Mouse (Mus musculus): ENCODE measurements around the gene Bub1b. TPM values are rescaled to one million over a fixed set of nuclear protein-coding genes. Genes with fewer than 3 reads are reported as not detected.

The Bub1b gene
- polyA plus RNA-seq, 1 experiment from 2014 or later, result 60.6 TPM

DNA sequence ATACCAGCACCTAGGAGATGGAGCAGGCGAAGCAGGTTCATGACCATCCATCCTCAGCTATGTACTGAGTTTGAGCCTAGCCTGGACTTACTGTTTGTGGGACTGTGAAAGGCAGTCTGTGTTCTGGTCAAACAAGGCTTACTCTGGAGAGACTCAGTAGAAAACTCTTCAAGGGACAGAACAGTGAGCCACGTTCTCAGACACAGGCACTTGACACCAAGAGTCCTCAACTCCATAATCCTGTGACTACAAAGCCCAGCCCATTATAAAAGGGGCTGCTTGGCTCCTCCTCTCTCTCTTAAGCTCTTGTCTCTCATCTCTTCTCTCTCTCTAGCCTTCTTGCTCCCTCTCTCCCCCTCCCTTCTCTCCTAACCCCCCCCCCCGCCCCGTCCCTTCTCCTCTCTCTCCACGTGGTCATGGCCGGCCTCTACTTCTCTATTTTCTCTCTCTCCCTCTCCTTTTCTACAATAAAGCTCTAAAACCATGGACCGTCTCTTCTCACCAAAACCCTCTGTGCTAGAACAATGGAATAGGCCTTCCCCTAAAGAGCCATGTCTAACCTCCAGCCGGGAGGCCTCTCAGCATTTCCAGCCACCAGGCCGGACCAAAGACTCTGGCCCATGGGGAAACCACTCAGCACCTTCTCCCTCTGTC lies 25.7 kb upstream of the Bub1b start:
- no peak overlapping the region for H3K4me2 ChIP-seq (replicated peaks)
- 72% methylated on average over 8 of the region's 9 CpGs for WGBS
- H3K4me3 ChIP-seq (replicated peaks), result no peak overlapping the region
- H3K27me3 ChIP-seq, result no peaks in the 10 kb centered on the region
- no peaks in the 10 kb centered on the region for H3K4me1 ChIP-seq
- H3K36me3 ChIP-seq, result no peaks in the 10 kb centered on the region
- no peak overlapping the region for H3K9ac ChIP-seq
- H3K9me3 ChIP-seq (replicated peaks), result no peaks in the 10 kb centered on the region
- no peak for ATAC-seq (ENCODE audit: insufficient number of reproducible peaks, low FRiP score, low TSS enrichment, low read depth)
- H3K27ac ChIP-seq (replicated peaks), result no peak overlapping the region

DNA sequence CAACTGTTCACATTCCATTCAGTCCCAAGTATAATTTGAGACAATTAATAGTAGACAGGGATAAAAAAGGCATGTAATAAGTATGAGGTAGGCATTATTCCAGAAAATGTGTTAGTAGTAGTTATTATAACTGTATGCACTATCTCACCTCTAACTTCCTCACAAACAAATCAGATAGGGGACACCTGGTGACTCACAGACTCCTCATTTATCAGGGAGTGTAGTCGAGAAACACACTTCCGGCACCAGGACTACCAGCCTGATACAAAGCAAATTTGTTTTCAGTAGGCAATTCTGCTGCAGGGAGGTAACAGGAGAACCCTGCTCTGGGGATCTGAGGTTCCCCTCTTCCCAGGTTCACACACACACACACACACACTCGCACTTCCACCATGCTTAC lies 24.9 kb upstream of the Bub1b start:
- ATAC-seq (ENCODE audit: insufficient number of reproducible peaks, low FRiP score, low TSS enrichment, low read depth), result no peak
- no peaks in the 10 kb centered on the region for H3K9me3 ChIP-seq (replicated peaks)
- no peak overlapping the region for H3K27ac ChIP-seq (replicated peaks)
- H3K36me3 ChIP-seq, result no peaks in the 10 kb centered on the region
- 69% methylated on average over 3 of the region's 3 CpGs for WGBS
- H3K4me3 ChIP-seq (replicated peaks), result no peak overlapping the region
- H3K4me1 ChIP-seq, result no peaks in the 10 kb centered on the region
- no peaks in the 10 kb centered on the region for H3K27me3 ChIP-seq
- H3K9ac ChIP-seq, result no peak overlapping the region
- H3K4me2 ChIP-seq (replicated peaks), result no peak overlapping the region

DNA sequence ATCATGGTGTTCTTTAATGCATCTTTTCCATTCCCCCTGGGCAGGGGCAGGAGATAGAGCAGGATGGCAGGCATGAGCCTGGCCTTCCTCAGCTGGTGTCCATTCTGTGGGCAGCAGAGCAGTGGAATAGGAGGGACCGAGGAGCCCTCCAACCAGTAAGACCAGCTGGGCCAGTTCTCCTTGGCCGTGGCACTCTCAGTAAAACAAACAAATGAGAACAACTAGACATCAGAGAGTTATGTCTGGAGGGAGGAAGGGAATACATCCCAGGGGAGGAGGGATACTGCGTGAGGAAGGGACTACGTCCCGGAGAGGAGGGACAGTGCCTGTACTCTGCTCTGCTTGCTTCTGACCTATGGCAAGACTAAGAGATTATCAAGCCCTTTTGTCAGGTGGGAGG lies 12.0 kb upstream of the Bub1b start:
- Histone ChIP-seq H3K4me1 (no peaks in the 10 kb centered on the region), H3K4me3 (replicated peaks) (no peak overlapping the region), H3K27me3 (no peaks in the 10 kb centered on the region), H3K4me2 (replicated peaks) (no peak overlapping the region), H3K27ac (replicated peaks) (no peak overlapping the region), H3K9ac (no peak overlapping the region), H3K36me3 (no peaks in the 10 kb centered on the region), H3K9me3 (replicated peaks) (no peaks in the 10 kb centered on the region)
- 60% methylated on average over 5 of the region's 5 CpGs for WGBS
- no peak for ATAC-seq (ENCODE audit: insufficient number of reproducible peaks, low FRiP score, low TSS enrichment, low read depth)

DNA sequence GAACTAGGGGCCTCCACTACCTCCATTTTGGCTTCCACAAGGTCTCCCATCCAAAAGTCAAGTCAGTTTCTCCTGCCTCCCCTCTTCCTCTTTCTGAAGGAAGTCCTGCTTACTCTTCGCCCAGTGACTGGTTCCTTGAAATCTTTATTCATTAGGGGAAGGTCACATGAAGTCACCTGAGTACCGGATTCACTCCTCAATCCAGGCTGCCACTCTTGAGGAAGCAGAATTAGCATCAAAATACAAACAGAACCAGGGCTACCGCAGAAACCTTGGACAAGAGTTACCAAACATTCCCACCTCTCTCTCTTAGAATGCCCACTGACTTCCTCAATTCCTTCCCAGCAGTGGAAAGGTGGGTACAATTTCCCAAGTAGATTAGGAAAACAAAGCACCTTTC lies 10.3 kb upstream of the Bub1b start:
- H3K36me3 ChIP-seq, result no peaks in the 10 kb centered on the region
- H3K4me1 ChIP-seq, result no peaks in the 10 kb centered on the region
- H3K9ac ChIP-seq, result no peak overlapping the region
- no peaks in the 10 kb centered on the region for H3K27me3 ChIP-seq
- H3K4me3 ChIP-seq (replicated peaks), result no peak overlapping the region
- H3K4me2 ChIP-seq (replicated peaks), result no peak overlapping the region
- H3K27ac ChIP-seq (replicated peaks), result no peak overlapping the region
- no peak for ATAC-seq (ENCODE audit: insufficient number of reproducible peaks, low FRiP score, low TSS enrichment, low read depth)
- 59% methylated on average over 3 of the region's 3 CpGs for WGBS
- H3K9me3 ChIP-seq (replicated peaks), result no peaks in the 10 kb centered on the region

DNA sequence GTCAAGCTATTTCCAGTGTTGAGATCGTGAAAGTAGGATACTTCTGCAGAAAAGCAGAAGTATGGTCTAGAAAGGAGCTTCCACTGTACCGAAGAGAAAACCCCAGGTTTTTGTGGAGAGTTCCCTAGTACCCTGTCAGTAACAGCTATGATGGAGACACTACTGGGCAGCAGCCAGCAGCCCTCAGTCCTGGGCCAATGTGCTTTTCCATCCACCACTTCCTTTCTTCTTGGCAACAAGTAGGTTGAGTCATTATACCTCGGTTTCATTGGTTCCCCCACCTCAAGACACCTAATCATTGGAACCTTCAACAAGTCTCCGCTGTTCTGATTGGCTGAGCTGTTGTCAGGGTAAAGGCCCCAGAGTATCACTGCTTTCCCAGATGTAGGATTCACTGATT lies 6.9 kb upstream of the Bub1b start:
- 82% methylated on average over 4 of the region's 4 CpGs for WGBS
- no peak overlapping the region for H3K4me2 ChIP-seq (replicated peaks)
- no peak overlapping the region for H3K27ac ChIP-seq (replicated peaks)
- H3K4me1 ChIP-seq, result no peaks in the 10 kb centered on the region
- no peaks in the 10 kb centered on the region for H3K9me3 ChIP-seq (replicated peaks)
- no peak for ATAC-seq (ENCODE audit: insufficient number of reproducible peaks, low FRiP score, low TSS enrichment, low read depth)
- no peak overlapping the region for H3K4me3 ChIP-seq (replicated peaks)
- no peak overlapping the region for H3K9ac ChIP-seq
- no peaks in the 10 kb centered on the region for H3K36me3 ChIP-seq
- no peaks in the 10 kb centered on the region for H3K27me3 ChIP-seq

DNA sequence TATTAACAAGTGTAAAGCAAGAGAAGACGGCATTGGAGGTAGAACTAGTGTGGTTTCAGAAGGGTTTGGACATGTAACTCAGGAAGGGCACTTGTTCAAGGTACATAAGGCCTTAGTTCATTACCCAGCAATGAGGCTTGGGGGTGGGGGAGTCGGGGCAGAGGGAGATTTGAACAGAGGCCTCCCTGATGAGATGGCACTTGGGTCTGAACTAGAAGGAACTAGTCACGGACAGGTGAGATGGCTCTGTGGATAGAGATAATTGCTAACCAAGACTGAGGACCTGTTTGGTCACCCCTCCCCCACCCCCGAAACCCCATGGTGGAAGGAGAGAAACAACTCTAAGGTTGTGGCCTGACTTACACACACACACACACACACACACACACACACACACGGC lies 1.1 kb downstream of the Bub1b start:
- Histone ChIP-seq H3K36me3 (peaks cover 23% of the 10 kb centered on the region; the same call in 1 of the 2 replicates), H3K4me3 (replicated peaks) (peak overlapping the region; percentile 64), H3K4me2 (replicated peaks) (peak overlapping the region; percentile 72), H3K27me3 (no peaks in the 10 kb centered on the region), H3K9ac (peak overlapping the region; percentile 70; the same call in 1 of the 2 replicates), H3K9me3 (replicated peaks) (no peaks in the 10 kb centered on the region), H3K4me1 (peaks cover 25% of the 10 kb centered on the region), H3K27ac (replicated peaks) (no peak overlapping the region)
- ATAC-seq (ENCODE audit: insufficient number of reproducible peaks, low FRiP score, low TSS enrichment, low read depth), result no peak
- WGBS, result 28% methylated on average over 4 of the region's 5 CpGs

DNA sequence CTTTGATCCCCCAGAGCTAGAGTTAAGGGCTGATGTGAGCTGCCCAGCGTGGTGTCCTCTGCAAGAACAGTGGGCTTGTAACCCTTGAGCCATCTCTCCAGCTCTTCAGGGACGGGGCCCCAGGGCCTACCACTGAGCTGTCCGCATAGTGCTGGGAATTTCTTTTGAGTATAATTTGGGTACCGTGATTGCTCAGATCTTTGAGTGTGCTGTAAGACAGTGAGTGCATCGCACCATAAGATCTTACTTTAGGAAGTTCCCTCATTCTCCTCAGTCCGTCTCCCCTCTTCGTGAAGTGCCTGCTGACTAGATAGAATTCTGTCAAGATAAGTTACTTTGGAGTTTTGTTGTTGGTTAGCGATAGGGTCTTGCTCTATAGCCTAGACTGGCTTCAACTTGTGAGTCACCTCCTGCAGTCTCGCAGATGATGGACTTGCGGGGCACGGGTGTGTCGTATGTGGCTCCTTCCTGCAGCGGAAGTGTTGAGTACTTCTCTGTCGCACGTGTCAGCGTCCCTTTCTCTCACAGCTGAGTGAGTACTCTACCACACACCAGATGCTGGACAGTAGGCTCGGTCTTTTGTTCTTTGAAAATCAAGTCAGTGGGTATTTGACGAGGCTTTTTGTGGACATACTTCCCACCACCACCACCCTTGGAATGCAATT lies 3.7 kb downstream of the Bub1b start:
- 89% methylated on average over 18 of the region's 18 CpGs for WGBS
- H3K9ac ChIP-seq, result no peak overlapping the region
- H3K4me1 ChIP-seq, result peaks cover 25% of the 10 kb centered on the region
- no peak for ATAC-seq (ENCODE audit: insufficient number of reproducible peaks, low FRiP score, low TSS enrichment, low read depth)
- H3K36me3 ChIP-seq, result peaks cover 46% of the 10 kb centered on the region
- no peaks in the 10 kb centered on the region for H3K27me3 ChIP-seq
- no peaks in the 10 kb centered on the region for H3K9me3 ChIP-seq (replicated peaks)
- no peak overlapping the region; the same call in 1 of the 2 replicates for H3K27ac ChIP-seq (replicated peaks)
- no peak overlapping the region for H3K4me2 ChIP-seq (replicated peaks)
- no peak overlapping the region for H3K4me3 ChIP-seq (replicated peaks)

DNA sequence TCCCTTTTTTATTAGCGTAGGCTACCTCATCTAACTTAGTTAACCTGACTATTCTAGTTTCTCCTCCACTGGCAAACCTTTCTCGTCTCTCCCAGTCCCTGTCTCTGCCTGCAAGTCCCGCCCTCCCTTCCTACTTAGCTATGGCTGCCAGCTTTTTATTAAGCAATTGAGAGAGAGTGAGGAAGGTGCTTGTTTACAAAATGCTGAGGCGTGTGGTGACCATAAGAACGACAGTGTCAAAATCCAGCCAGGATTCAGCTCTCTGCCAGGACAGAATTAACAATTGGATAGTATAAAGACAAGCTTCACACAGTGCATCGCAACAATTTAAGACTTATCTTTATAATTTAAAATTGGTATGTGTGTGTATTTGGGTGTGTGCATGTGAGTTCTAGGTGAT lies 6.1 kb downstream of the Bub1b start:
- Histone ChIP-seq H3K4me1 (peaks cover 14% of the 10 kb centered on the region), H3K27ac (replicated peaks) (no peak overlapping the region), H3K9ac (no peak overlapping the region), H3K36me3 (peaks cover 51% of the 10 kb centered on the region), H3K9me3 (replicated peaks) (no peaks in the 10 kb centered on the region), H3K4me3 (replicated peaks) (no peak overlapping the region), H3K27me3 (no peaks in the 10 kb centered on the region), H3K4me2 (replicated peaks) (no peak overlapping the region)
- 91% methylated on average over 6 of the region's 6 CpGs for WGBS
- ATAC-seq (ENCODE audit: insufficient number of reproducible peaks, low FRiP score, low TSS enrichment, low read depth), result no peak

DNA sequence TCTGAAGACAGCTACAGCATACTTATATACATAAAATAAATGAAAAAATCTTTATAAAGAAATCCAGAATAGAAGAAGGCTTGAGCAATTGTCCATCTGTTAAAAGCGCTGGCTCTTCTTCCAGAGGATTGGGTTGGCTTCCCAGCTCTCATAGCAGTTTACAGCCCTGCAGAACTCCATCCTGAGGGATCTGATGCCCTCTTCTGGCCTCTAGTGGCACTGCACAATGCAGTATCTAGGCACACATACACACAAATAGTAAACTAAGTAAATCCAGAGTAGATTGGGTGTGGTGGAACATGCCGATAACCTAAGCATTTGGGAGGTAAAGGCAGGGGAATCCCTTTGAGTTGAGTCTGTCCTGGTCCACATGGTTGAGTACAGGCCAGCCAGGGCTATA lies 8.0 kb downstream of the Bub1b start:
- no peak for ATAC-seq (ENCODE audit: insufficient number of reproducible peaks, low FRiP score, low TSS enrichment, low read depth)
- Histone ChIP-seq H3K9me3 (replicated peaks) (no peaks in the 10 kb centered on the region), H3K4me2 (replicated peaks) (no peak overlapping the region), H3K36me3 (peaks cover 61% of the 10 kb centered on the region), H3K27me3 (no peaks in the 10 kb centered on the region), H3K27ac (replicated peaks) (no peak overlapping the region), H3K4me3 (replicated peaks) (no peak overlapping the region), H3K4me1 (no peaks in the 10 kb centered on the region), H3K9ac (no peak overlapping the region)
- WGBS, result 84% methylated on average over 2 of the region's 2 CpGs

DNA sequence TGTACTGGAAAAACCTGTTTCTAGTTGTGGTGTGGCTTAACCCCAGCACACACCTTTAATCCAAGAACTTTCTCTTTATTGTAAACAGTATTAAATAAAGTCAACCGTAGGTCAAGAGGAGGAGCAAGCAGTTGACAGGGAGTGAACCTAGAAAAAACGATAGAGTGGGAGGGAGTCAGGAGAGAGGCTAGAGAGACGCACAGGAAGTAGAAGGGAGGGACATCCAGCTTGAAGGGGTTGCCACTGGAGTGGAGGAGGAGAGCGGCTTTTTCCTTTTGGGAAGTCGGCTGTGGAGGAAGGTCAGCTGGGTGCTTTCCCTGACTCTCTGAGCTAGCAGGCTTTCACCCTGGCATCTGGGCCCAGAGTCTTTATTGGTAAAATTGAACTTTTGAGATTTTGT lies 9.0 kb downstream of the Bub1b start:
- no peak for ATAC-seq (ENCODE audit: insufficient number of reproducible peaks, low FRiP score, low TSS enrichment, low read depth)
- WGBS, result 77% methylated on average over 5 of the region's 5 CpGs

DNA sequence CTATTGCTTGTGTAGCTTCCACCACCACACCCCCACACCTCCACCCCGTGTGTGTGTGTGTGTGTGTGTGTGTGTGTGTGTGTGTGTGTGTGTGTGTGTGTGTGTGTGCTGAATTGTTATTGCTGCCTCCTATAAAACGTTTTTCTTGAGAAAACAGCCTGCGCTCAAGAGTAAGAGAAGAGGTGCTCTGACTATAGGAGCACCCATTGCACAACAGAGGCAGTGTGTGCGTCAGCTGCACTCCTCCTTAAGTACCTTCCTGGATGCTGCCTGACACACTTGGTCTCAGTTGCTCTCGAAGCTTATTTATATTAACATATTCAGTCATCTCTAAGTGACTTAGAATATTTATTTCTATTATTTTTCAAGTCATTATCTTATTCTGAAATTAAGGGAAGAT lies 20.0 kb downstream of the Bub1b start:
- H3K4me1 ChIP-seq, result no peaks in the 10 kb centered on the region
- H3K27ac ChIP-seq (replicated peaks), result no peak overlapping the region
- H3K4me3 ChIP-seq (replicated peaks), result no peak overlapping the region
- H3K36me3 ChIP-seq, result peaks cover 82% of the 10 kb centered on the region
- no peaks in the 10 kb centered on the region for H3K9me3 ChIP-seq (replicated peaks)
- no peak overlapping the region for H3K4me2 ChIP-seq (replicated peaks)
- no peak for ATAC-seq (ENCODE audit: insufficient number of reproducible peaks, low FRiP score, low TSS enrichment, low read depth)
- H3K9ac ChIP-seq, result no peak overlapping the region
- 88% methylated on average over 5 of the region's 5 CpGs for WGBS
- no peaks in the 10 kb centered on the region for H3K27me3 ChIP-seq

More for the DNA sequence above, 9.0 kb downstream of the Bub1b start:
- Histone ChIP-seq H3K27me3 (no peaks in the 10 kb centered on the region), H3K4me3 (replicated peaks) (no peak overlapping the region), H3K36me3 (peaks cover 55% of the 10 kb centered on the region), H3K9ac (no peak overlapping the region), H3K27ac (replicated peaks) (no peak overlapping the region), H3K4me2 (replicated peaks) (no peak overlapping the region), H3K4me1 (no peaks in the 10 kb centered on the region), H3K9me3 (replicated peaks) (no peaks in the 10 kb centered on the region)

DNA sequence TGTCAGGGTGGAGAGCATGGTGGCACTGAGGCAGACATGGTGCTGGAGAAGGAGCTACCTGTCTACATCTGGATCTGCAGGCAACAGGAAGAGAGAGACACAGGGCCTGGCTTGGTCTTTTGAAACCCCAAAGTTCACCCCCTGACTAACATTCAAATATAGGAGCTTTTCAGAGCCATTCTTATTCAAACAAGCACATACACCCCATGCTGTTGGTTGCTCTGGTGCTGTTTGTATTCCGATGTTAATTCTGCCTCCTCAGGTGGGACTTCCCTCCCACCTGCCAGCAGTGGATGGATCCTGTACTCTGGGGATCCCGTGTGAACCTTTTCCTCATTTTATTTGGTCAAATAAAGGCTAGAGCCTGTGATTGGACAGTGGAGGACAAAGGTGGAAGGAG lies 22.1 kb downstream of the Bub1b start:
- Histone ChIP-seq H3K4me1 (no peaks in the 10 kb centered on the region), H3K27me3 (no peaks in the 10 kb centered on the region), H3K4me3 (replicated peaks) (no peak overlapping the region), H3K27ac (replicated peaks) (no peak overlapping the region), H3K4me2 (replicated peaks) (no peak overlapping the region), H3K9me3 (replicated peaks) (no peaks in the 10 kb centered on the region), H3K36me3 (peaks cover 73% of the 10 kb centered on the region), H3K9ac (no peak overlapping the region)
- ATAC-seq (ENCODE audit: insufficient number of reproducible peaks, low FRiP score, low TSS enrichment, low read depth), result no peak
- WGBS, result 80% methylated on average over 2 of the region's 2 CpGs
